Mouse (Mus musculus): ENCODE measurements at regions not wholly inside any gene's neighbourhood (a gene's known extent, or its start where the extent isn't known, plus 50 kb on each side); places are given as distances from the start of the nearest gene placed in this dataset.

- TF ChIP-seq POLR2A (IDR thresholded peaks at IDR 0.05; ENCODE audit: borderline replicate concordance, insufficient read depth, low read length) (no peak), CTCF (IDR thresholded peaks at IDR 0.05; ENCODE audit: borderline replicate concordance, insufficient read depth, low read depth, low read length) (no peak)
Observed at GRCm38 (mm10) chr10:46819133-46819532, 1241.5 kb downstream of the Hace1 start.

Data from cerebellum, adult 2 months (tissue).